Mouse (Mus musculus) G1E (cell line): ENCODE measurements around the gene Prkcz. TPM values are rescaled to one million over a fixed set of nuclear protein-coding genes. Genes with fewer than 3 reads are reported as not detected.

ENCODE experiments used
- ATAC-seq: 2 replicates; pipeline ENCODE4 v1.8.0; 2016; ENCODE audit warnings: mild to moderate bottlenecking; ENCODE audit not compliant: insufficient number of reproducible peaks, poor library complexity, low FRiP score, severe bottlenecking; ENCODE audit errors: extremely low read depth
- DNase-seq: peaks from one replicate; pipeline ENCODE4 v3.0.0; 2012; ENCODE audit warnings: low spot score
- H3K27me3 ChIP-seq: 2 replicates; pipeline ENCODE4 v1.6.1; 2012; ENCODE audit warnings: mild to moderate bottlenecking, low read length, inconsistent platforms; ENCODE audit not compliant: insufficient read depth
- H3K36me3 ChIP-seq: replicated peaks from 2 replicates; pipeline ENCODE3; 2012; ENCODE audit warnings: mild to moderate bottlenecking, inconsistent platforms
- H3K4me1 ChIP-seq: 2 replicates; pipeline ENCODE4 v1.6.1; 2012; ENCODE audit warnings: low read depth, low read length, inconsistent platforms, mixed read lengths; ENCODE audit not compliant: insufficient read depth
- H3K4me3 ChIP-seq: 2 replicates; pipeline ENCODE4 v1.5.1; 2012; ENCODE audit warnings: low read depth, mild to moderate bottlenecking, inconsistent platforms, low read length, moderate library complexity, mixed read lengths
- H3K9me3 ChIP-seq: replicated peaks from 2 replicates; pipeline ENCODE4 v1.6.1; 2012; ENCODE audit warnings: inconsistent platforms
- CTCF ChIP-seq: IDR thresholded peaks from 2 replicates; pipeline ENCODE4 v1.5.1; 2012; ENCODE audit warnings: low read depth, low read length, inconsistent platforms, mixed read lengths
- GATA1 ChIP-seq: IDR thresholded peaks from 2 replicates; pipeline ENCODE4 v1.6.1; 2012; ENCODE audit warnings: borderline replicate concordance, low read length, inconsistent platforms, mixed read lengths
- GATA2 ChIP-seq: IDR thresholded peaks from 2 replicates; pipeline ENCODE4 v1.6.1; 2012; ENCODE audit warnings: low read depth, low read length, inconsistent platforms, borderline replicate concordance
- POLR2AphosphoS5 ChIP-seq: IDR thresholded peaks from 2 replicates; pipeline ENCODE4 v1.6.1; 2012; ENCODE audit warnings: low read depth, low read length, inconsistent platforms; ENCODE audit not compliant: insufficient replicate concordance
- TAL1 ChIP-seq: conservative IDR thresholded peaks from 2 replicates; pipeline ENCODE4 v1.6.1; 2012; ENCODE audit warnings: low read depth, low read length, inconsistent platforms, mixed read lengths
- polyA plus RNA-seq: library from polyadenylated mRNA; stranded (reverse); fragments of >175 nt; gene quantifications from 2 replicates; pipeline ENCODE4 v1.2.3, GENCODE M21; 2012
- total RNA-seq, 2 experiments: library from RNA; stranded (forward) in 1 of 2; stranded (reverse) in 1 of 2; fragments of 200-1000 nt in 1 of 2; fragments of >200 nt in 1 of 2; fragmentation: Nextera tagmentation in 1 of 2; gene quantifications; 2 replicates each; pipeline ENCODE4 v1.2.3; 2014 to 2017

Gene Prkcz
- 0.29 TPM in 1 of 2 replicates, not detected in the other for total RNA-seq (2014; fragmentation: Nextera tagmentation)
- 0.46 and 0.55 TPM in 2 replicates for total RNA-seq (2017)
- not detected in 2 replicates for polyA plus RNA-seq

DNA sequence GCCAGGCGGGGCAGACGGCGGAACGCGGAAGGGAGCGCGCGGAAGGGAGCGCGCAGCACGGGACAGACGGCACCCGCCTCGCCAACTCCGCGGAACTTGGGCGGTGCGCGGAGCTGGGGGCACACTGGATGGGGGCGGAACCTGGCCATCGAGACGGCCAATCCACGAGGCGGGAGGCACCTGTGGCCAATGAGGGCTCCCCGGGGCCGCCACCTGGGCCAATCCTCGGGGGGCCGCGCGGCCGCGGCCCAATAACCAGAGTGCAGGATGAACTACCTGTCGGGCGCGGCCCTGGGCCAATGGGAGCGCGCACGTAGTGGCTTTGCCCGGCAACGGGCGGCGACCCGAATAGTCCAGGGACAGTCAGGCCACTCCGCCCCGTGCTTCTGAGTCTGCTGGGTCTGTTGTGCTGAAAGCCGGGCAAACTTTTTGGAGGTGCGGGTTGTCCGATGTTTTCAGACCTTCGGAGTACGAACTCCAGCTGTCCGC lies at the start of gene Prkcz:
Prkcz (minus strand) TSS at position 59 of the 489 bp plus-strand sequence.
- TF ChIP-seq CTCF = no peak
- no peak for TF ChIP-seq GATA1
- TF ChIP-seq POLR2AphosphoS5 = no peak
- no peak for TF ChIP-seq TAL1
- TF ChIP-seq GATA2 = no peak
- DNase-seq = no peak
- no peaks in the 10 kb centered on the region for H3K4me1 ChIP-seq
- no peak for ATAC-seq
- peaks cover 8% of the 10 kb centered on the region; the same call in 1 of the 2 replicates for H3K27me3 ChIP-seq
- no peak within 1 kb of the TSS for H3K4me3 ChIP-seq
- no peaks in the 10 kb centered on the region for H3K36me3 ChIP-seq
- peaks cover 7% of the 10 kb centered on the region for H3K9me3 ChIP-seq

DNA sequence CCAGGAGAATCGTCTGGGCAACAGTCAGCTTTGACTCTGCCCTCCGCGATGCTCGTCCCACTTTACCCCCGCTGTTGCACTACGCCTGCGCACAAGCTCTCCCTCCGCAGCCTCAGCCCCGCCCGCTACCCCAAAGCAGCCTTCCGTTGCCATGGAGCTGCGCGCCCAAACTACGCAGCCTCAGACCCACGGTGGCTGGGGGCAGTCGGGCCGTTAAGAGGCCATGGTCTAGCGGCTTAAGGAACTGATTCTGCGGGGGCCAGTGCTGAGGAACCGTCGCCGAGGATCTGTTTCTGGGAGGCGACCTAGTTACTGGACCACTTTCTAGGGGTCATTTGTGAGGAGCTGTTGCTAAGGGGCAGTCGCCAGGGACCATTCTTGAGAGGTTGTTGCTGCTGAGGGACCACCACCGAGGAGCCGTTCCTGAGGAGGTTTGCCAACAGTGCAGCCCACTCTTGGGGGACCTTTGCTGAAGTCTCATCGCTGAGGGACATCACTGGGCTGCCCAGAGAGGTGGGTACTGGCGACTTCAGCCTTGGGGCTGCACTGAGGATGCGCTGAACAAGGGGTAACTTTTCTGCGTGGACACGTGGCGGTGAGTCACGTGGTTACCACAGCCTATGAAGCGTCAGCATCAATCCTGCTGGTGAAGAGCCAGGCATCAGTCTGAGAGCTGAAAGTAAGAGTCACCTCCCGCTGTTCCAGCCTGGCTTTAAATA lies 48.1 kb upstream of the Prkcz start, which contains the start of gene Cfap74:
Cfap74 (plus strand) TSS at position 133 of the 719 bp plus-strand sequence.
- TF ChIP-seq POLR2AphosphoS5 = no peak
- DNase-seq (no peak), ATAC-seq (no peak)
- no peaks in the 10 kb centered on the region for H3K4me1 ChIP-seq
- no peak within 1 kb of the TSS for H3K4me3 ChIP-seq
- H3K27me3 ChIP-seq = peaks cover 13% of the 10 kb centered on the region
- H3K9me3 ChIP-seq = no peaks in the 10 kb centered on the region
- no peaks in the 10 kb centered on the region for H3K36me3 ChIP-seq

DNA sequence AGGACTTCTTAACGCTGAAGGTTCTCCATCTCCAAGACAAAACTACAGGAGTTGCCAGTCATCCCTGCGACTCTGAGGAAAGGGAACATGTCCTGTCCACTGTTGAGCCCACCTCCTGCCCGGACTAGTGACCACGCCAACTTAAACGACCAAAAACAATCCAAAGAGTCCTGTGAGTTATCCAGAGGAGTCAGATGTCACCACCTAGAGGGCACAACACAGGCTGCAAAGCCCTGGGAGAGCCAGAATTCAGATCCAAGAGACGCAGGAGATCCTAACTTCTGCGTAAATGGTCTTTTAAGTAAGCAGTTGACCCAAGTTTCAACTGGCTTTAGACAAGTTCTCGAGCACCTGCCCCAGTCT lies 47.5 kb upstream of the Prkcz start:
- H3K4me3 ChIP-seq = no peak overlapping the region
- no peaks in the 10 kb centered on the region for H3K9me3 ChIP-seq
- no peak for DNase-seq
- no peaks in the 10 kb centered on the region for H3K36me3 ChIP-seq
- TF ChIP-seq CTCF (no peak), POLR2AphosphoS5 (no peak), TAL1 (no peak)
- ATAC-seq = no peak
- peaks cover 13% of the 10 kb centered on the region for H3K27me3 ChIP-seq
- no peaks in the 10 kb centered on the region for H3K4me1 ChIP-seq

GRCm38 (mm10) chr4:155402489-155402888 lies 41.3 kb upstream of the Prkcz start:
- Histone ChIP-seq H3K4me1 (peaks cover 2% of the 10 kb centered on the region; the same call in 1 of the 2 replicates), H3K9me3 (no peaks in the 10 kb centered on the region; the same call in 1 of the 2 replicates), H3K4me3 (no peak overlapping the region), H3K36me3 (no peaks in the 10 kb centered on the region), H3K27me3 (peaks cover 9% of the 10 kb centered on the region; the same call in 1 of the 2 replicates)
- ATAC-seq (no peak), DNase-seq (no peak)
- TF ChIP-seq CTCF (no peak), POLR2AphosphoS5 (no peak), GATA2 (no peak), TAL1 (no peak), GATA1 (no peak)

DNA sequence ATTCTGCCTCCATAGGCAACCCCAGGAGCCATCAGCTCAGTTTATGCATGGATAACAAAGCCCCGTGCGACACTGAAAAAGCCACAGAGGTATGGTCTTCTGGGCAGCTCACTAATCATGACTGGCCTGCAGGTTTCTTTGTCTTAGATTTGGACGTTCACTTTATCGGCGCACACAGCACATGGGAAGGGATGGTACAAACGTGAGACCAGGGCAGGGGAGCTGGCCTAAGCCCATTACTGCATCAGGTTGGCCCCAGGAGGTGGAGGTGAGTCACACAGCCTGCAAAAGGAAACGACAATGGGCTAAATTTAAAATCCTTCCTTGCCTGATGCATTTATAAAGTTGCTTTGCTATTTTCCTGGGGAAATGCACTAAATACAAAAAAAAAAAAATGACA lies 40.0 kb upstream of the Prkcz start:
- no peak for ATAC-seq
- Histone ChIP-seq H3K4me3 (no peak overlapping the region), H3K9me3 (no peaks in the 10 kb centered on the region; the same call in 1 of the 2 replicates), H3K4me1 (peaks cover 2% of the 10 kb centered on the region; the same call in 1 of the 2 replicates), H3K27me3 (peaks cover 10% of the 10 kb centered on the region; the same call in 1 of the 2 replicates), H3K36me3 (no peaks in the 10 kb centered on the region)
- TF ChIP-seq GATA1 = no peak
- no peak for TF ChIP-seq POLR2AphosphoS5
- TF ChIP-seq TAL1 = no peak
- no peak for TF ChIP-seq GATA2
- TF ChIP-seq CTCF = no peak
- no peak for DNase-seq

- TF ChIP-seq GATA1 (no peak), TAL1 (no peak), GATA2 (no peak), CTCF (no peak), POLR2AphosphoS5 (no peak)
- ATAC-seq = no peak
- Histone ChIP-seq H3K9me3 (no peaks in the 10 kb centered on the region; the same call in 1 of the 2 replicates), H3K36me3 (no peaks in the 10 kb centered on the region), H3K4me1 (peaks cover 2% of the 10 kb centered on the region; the same call in 1 of the 2 replicates), H3K4me3 (no peak overlapping the region), H3K27me3 (peaks cover 10% of the 10 kb centered on the region; the same call in 1 of the 2 replicates)
- no peak for DNase-seq
These were observed 37.0 kb upstream of the Prkcz start for GRCm38 (mm10) chr4:155398222-155398540.
